Mouse (Mus musculus) lung, postnatal 0 days (tissue): ENCODE data around the gene Plet1.

Experiments used
- CTCF ChIP-seq: IDR thresholded peaks from 2 replicates; pipeline ENCODE4 v1.5.1; 2016; ENCODE audit warnings: antibody characterized with exemption, mild to moderate bottlenecking
- EP300 ChIP-seq: IDR thresholded peaks from 2 replicates; pipeline ENCODE4 v1.6.1; 2016; ENCODE audit warnings: antibody characterized with exemption, mild to moderate bottlenecking, control low read depth

DNA sequence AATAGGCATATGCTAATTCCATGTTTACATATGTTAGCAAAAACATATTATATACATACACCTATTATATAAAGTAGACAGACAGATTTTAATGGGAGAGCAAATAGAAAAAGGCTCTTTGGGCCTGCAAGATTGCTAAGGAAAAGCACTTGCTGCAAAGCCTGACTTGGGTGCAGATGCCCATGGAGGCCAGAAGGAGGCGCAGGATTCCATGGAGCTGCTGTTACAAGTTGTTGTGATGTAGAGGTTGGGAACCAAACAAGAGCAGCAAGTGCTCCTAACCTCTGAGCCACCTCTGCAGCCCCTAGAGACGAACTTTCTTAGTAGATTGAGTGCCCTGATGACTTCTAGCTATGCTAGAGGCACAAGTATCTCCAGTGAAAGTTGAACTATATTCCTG, 24.5 kb downstream of the Plet1 start:
- peak; percentile 76 for TF ChIP-seq CTCF
- no peak for TF ChIP-seq EP300
